In the genomic region with DNA sequence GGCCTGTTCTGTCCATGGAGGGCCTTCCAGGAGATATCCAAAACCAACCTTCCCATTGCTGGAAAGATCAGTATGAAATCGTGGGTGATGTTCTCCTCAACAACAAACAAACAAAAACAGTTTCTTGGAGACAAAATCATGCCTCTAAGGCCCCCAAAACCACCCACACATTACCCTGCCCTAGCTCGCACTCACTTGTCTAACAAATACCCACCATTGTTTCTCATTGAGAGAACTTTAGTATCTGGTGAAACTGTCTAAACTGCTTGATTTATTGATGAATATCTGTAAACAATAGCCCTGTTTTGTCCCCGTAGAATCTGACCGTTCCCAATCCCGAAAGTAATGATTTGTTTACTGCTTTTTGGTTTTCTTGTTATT, we compare ENCODE assay signal across 8 mouse cellular contexts. TPM values are rescaled to one million over a fixed set of nuclear protein-coding genes. Genes with fewer than 3 reads are reported as not detected.
DNase-seq lines count a peak whose midpoint lies in the region; ATAC-seq and TF ChIP-seq lines count a peak whose summit lies in the region.

No protein-coding gene starts in this region.

- ATAC-seq in neural tube, embryonic 14.5 days (ENCODE audit: low read depth) = no peak; the same call in 1 of the 2 replicates

- no peak for TF ChIP-seq CTCF in lung, adult 2 months (IDR thresholded peaks at IDR 0.05; ENCODE audit: insufficient read depth, low read length)
- TF ChIP-seq CTCF in embryonic fibroblast, embryonic 13.5 days (IDR thresholded peaks at IDR 0.05; ENCODE audit: borderline replicate concordance, insufficient read depth, low read length) = no peak

- DNase-seq in lung, adult 2 months = no peak
- no peak for DNase-seq in lung, postnatal 36 days
- DNase-seq in limb, embryonic 10.5 days (ENCODE audit: low spot score) = no peak
- DNase-seq in cerebellum, postnatal 14 days = no peak
- DNase-seq in kidney, adult 8-10 months = no peak
- DNase-seq in cerebellum, postnatal 25 days = no peak

- no peak for TF ChIP-seq POLR2A in lung, adult 2 months (IDR thresholded peaks at IDR 0.05; ENCODE audit: borderline replicate concordance, extremely low read depth, low read depth, low read length)
- no peak for TF ChIP-seq POLR2A in embryonic fibroblast, embryonic 13.5 days (IDR thresholded peaks at IDR 0.05; ENCODE audit: low read depth, low read length)

- peak overlapping the region; percentile 65 for H3K4me3 ChIP-seq in lung, adult 2 months (replicated peaks; ENCODE audit: extremely low read depth, low read depth, low read length)
- H3K4me3 ChIP-seq in embryonic fibroblast, embryonic 13.5 days (ENCODE audit: insufficient read depth, low read length) = peak overlapping the region; percentile 20
- peak overlapping the region; percentile 88 for H3K4me3 ChIP-seq in limb, embryonic 10.5 days
- peak overlapping the region; percentile 80 for H3K4me3 ChIP-seq in neural tube, embryonic 14.5 days (ENCODE audit: low read depth, low read length)

- peaks cover 6% of the 10 kb centered on the region; the same call in 1 of the 2 replicates for H3K36me3 ChIP-seq in limb, embryonic 10.5 days
- H3K36me3 ChIP-seq in neural tube, embryonic 14.5 days (ENCODE audit: control insufficient read depth, insufficient read depth, low read length) = no peaks in the 10 kb centered on the region

- H3K27me3 ChIP-seq in limb, embryonic 10.5 days (ENCODE audit: low read depth, poor library complexity, severe bottlenecking) = no peaks in the 10 kb centered on the region
- H3K27me3 ChIP-seq in neural tube, embryonic 14.5 days (ENCODE audit: control insufficient read depth, insufficient read depth, low read length) = no peaks in the 10 kb centered on the region

- H3K4me2 ChIP-seq in neural tube, embryonic 14.5 days (ENCODE audit: low read depth, low read length) = peak overlapping the region; percentile 67

- H3K27ac ChIP-seq in embryonic fibroblast, embryonic 13.5 days (ENCODE audit: insufficient read depth, low read length) = peak overlapping the region; percentile 17; the same call in 1 of the 2 replicates
- peak overlapping the region; percentile 96 for H3K27ac ChIP-seq in limb, embryonic 10.5 days
- peak overlapping the region; percentile 89 for H3K27ac ChIP-seq in neural tube, embryonic 14.5 days (ENCODE audit: low read depth, low read length)

- H3K9me3 ChIP-seq in limb, embryonic 10.5 days (replicated peaks) = no peaks in the 10 kb centered on the region
- no peaks in the 10 kb centered on the region for H3K9me3 ChIP-seq in neural tube, embryonic 14.5 days (ENCODE audit: control insufficient read depth, low read length)

- peak overlapping the region; percentile 95 for H3K9ac ChIP-seq in neural tube, embryonic 14.5 days (replicated peaks; ENCODE audit: low read depth, low read length)

- WGBS in lung, adult 2 months = 57% methylated on average over 5 of the region's 5 CpGs
- 76% methylated on average over 5 of the region's 5 CpGs for WGBS in limb, embryonic 10.5 days
- WGBS in neural tube, embryonic 14.5 days = 41% methylated on average over 5 of the region's 5 CpGs

- H3K4me1 ChIP-seq in lung, adult 2 months (ENCODE audit: control insufficient read depth, insufficient read depth, low read length) = peaks cover 10% of the 10 kb centered on the region
- no peaks in the 10 kb centered on the region for H3K4me1 ChIP-seq in embryonic fibroblast, embryonic 13.5 days (ENCODE audit: control insufficient read depth, insufficient read depth, low read length)
- peaks cover 12% of the 10 kb centered on the region for H3K4me1 ChIP-seq in limb, embryonic 10.5 days
- peaks cover 11% of the 10 kb centered on the region for H3K4me1 ChIP-seq in neural tube, embryonic 14.5 days (ENCODE audit: control insufficient read depth, insufficient read depth, low read length)

RNA-seq across cellular contexts. Expression of gene Tent2, which starts 0.5 kb away (rescaled TPM):
- polyA plus RNA-seq in lung, adult 2 months (2012; rRNA removed) = 12.2 and 16.0 TPM in 2 replicates
- polyA plus RNA-seq in embryonic fibroblast, embryonic 13.5 days (2011; ENCODE audit: insufficient read length, low read depth, missing spikeins) = 81.9 and 110 TPM in 2 replicates
- polyA plus RNA-seq in limb, embryonic 10.5 days (2016; fragmentation: Nextera tagmentation; extraction: Ambion mirVana) = 67.6 and 76.8 TPM in 2 replicates
- 48.6 and 54.6 TPM in 2 replicates for polyA plus RNA-seq in neural tube, embryonic 14.5 days (2014; fragmentation: Nextera tagmentation; extraction: Ambion mirVana)

RNA-seq across cellular contexts. Expression of gene Cmya5, which starts 48.1 kb away (rescaled TPM):
- polyA plus RNA-seq in lung, adult 2 months (2012; rRNA removed) = 0.88 and 3.9 TPM in 2 replicates
- polyA plus RNA-seq in embryonic fibroblast, embryonic 13.5 days (2011; ENCODE audit: insufficient read length, low read depth, missing spikeins) = 0.63 and 1.4 TPM in 2 replicates
- 0.01 and 0.03 TPM in 2 replicates for polyA plus RNA-seq in limb, embryonic 10.5 days (2016; fragmentation: Nextera tagmentation; extraction: Ambion mirVana)
- 0.24 and 0.39 TPM in 2 replicates for polyA plus RNA-seq in neural tube, embryonic 14.5 days (2014; fragmentation: Nextera tagmentation; extraction: Ambion mirVana)

Comparison
In these comparisons a context has a peak if more than half of its experiments do, and no peak if none do; other contexts are left out.
1. H3K4me3 ChIP-seq: peak in every context shown above with its lines; median percentile 88 in limb, embryonic 10.5 days; 80 in neural tube, embryonic 14.5 days; 65 in lung, adult 2 months; 20 in embryonic fibroblast, embryonic 13.5 days.
2. H3K27ac ChIP-seq: peak in every context shown above with its lines; median percentile 96 in limb, embryonic 10.5 days; 89 in neural tube, embryonic 14.5 days; 17 in embryonic fibroblast, embryonic 13.5 days.